Mouse (Mus musculus) embryonic facial prominence, embryonic 13.5 days (tissue): ENCODE data around the gene Cbl. TPM values are rescaled to one million over a fixed set of nuclear protein-coding genes. Genes with fewer than 3 reads are reported as not detected.

Experiments
- ATAC-seq: fragments of 200-750 bp; cut with Nextera tagmentation; 2 replicates; pipeline ENCODE4 v1.8.0; 2017; ENCODE audit warnings: low read depth; ENCODE audit not compliant: insufficient number of reproducible peaks, insufficient read depth, low FRiP score, low TSS enrichment
- H3K27ac ChIP-seq: fragments of 300-500 bp; sonication (generic); 2 replicates; pipeline ENCODE4 v1.5.1; 2015; ENCODE audit warnings: moderate library complexity, mild to moderate bottlenecking, inconsistent platforms
- H3K27me3 ChIP-seq: fragments of 300-500 bp; sonication (generic); 2 replicates; pipeline ENCODE4 v1.6.1; 2015; ENCODE audit warnings: mild to moderate bottlenecking, inconsistent platforms
- H3K36me3 ChIP-seq: fragments of 300-500 bp; sonication (generic); 2 replicates; pipeline ENCODE4 v1.6.1; 2015; ENCODE audit warnings: mild to moderate bottlenecking, inconsistent platforms
- H3K4me1 ChIP-seq: fragments of 300-500 bp; sonication (generic); 2 replicates; pipeline ENCODE4 v1.6.1; 2015; ENCODE audit warnings: inconsistent platforms
- H3K4me2 ChIP-seq: fragments of 300-500 bp; sonication (generic); 2 replicates; pipeline ENCODE4 v1.6.1; 2015; ENCODE audit warnings: moderate library complexity, mild to moderate bottlenecking, inconsistent platforms
- H3K4me3 ChIP-seq: fragments of 300-500 bp; sonication (generic); 2 replicates; pipeline ENCODE4 v1.5.1; 2015; ENCODE audit warnings: mild to moderate bottlenecking, inconsistent platforms
- H3K9ac ChIP-seq: fragments of 300-500 bp; sonication (generic); 2 replicates; pipeline ENCODE4 v1.6.1; 2015; ENCODE audit warnings: mild to moderate bottlenecking, inconsistent platforms
- H3K9me3 ChIP-seq: fragments of 300-500 bp; sonication (generic); 2 replicates; pipeline ENCODE4 v1.6.1; 2016; ENCODE audit warnings: inconsistent platforms
- WGBS: fragments of 180-500 bp; shearing (Covaris S2); methylation state at CpG from one replicate; pipeline ENCODE4 v1.1.7; 2015; ENCODE audit warnings: mixed read lengths; 5-methylcytosine and 5-hydroxymethylcytosine counted together
- polyA plus RNA-seq: library from polyadenylated mRNA; unstranded; fragments of >200 nt; fragmentation: Nextera tagmentation; extraction: Ambion mirVana; gene quantifications from 2 replicates; pipeline ENCODE4 v1.2.1, GENCODE M21; 2015

The Cbl gene
- 17.3 and 19.5 TPM in 2 replicates for polyA plus RNA-seq

DNA sequence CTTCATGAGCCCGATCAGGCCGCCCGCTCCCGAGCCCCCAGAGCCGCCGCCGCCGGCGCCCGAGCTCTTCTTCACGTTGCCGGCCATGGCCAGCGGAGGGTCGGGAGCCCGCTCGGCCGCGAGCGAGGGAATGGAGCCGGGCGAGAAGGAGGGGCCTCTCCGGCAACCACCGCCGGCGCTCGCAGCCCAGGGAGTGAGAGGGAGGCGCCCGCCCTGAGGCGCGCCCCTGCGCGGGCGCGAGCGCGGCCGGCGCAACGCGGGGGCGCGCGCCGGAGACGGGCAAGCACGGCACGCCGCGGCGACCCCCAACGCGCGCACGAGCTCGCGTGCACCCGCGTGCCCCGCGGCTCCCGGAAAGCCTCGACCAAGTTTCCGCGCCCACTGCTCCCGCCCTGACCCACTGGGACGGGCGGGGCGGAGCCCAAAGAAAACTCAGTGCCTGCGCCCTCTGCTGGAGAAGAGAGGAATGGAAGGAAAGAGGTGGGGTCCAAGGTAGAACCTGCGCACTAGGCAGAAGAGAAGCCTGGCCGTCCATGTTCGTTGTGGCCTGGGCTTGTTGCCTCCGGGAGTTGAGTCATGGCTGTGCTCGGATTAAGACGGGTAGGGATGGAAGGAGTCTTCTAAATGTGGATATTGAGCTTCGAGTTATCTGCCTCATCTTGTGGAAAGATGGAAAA lies at the start of gene Cbl:
Cbl (minus strand) TSS at position 248 of the 677 bp plus-strand sequence.
- WGBS: under 1% methylated on average over 73 of the region's 76 CpGs
- peak within 1 kb of the TSS; percentile 93 for H3K9ac ChIP-seq
- H3K9me3 ChIP-seq: no peaks in the 10 kb centered on the region
- peak within 1 kb of the TSS; percentile 97 for H3K27ac ChIP-seq
- peak within 1 kb of the TSS; percentile 75 for H3K4me2 ChIP-seq
- peak within 1 kb of the TSS; percentile 85 for H3K4me3 ChIP-seq
- H3K4me1 ChIP-seq: peaks cover 27% of the 10 kb centered on the region
- peak; percentile 94 for ATAC-seq
- H3K36me3 ChIP-seq: no peaks in the 10 kb centered on the region
- H3K27me3 ChIP-seq: no peaks in the 10 kb centered on the region

DNA sequence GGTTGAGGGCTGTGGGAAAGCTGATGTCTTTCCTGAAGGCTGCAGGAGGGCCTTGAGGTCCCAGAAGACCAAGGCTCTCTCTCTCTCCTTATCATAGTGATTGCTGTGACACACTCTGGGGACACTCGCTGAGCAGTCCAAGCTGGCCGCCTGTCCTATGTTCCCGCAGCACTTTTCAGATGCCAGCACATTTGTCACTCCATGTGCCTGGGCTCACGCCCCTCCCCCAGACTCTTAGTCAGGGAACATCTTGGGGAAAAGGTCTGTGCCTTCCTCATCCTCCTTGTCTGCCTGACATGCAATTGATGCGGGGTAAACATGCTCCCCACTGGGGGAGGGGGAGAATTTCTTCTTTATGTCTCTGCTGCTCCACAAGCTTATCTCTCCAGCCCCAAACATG lies 49.3 kb upstream of the Cbl start:
- no peak for ATAC-seq
- no peak overlapping the region for H3K27ac ChIP-seq
- peaks cover 25% of the 10 kb centered on the region for H3K27me3 ChIP-seq
- peaks cover 14% of the 10 kb centered on the region for H3K4me1 ChIP-seq
- H3K9me3 ChIP-seq: no peaks in the 10 kb centered on the region
- 73% methylated on average over 5 of the region's 5 CpGs for WGBS
- no peak overlapping the region for H3K4me3 ChIP-seq
- H3K4me2 ChIP-seq: no peak overlapping the region
- peaks cover 28% of the 10 kb centered on the region for H3K36me3 ChIP-seq
- H3K9ac ChIP-seq: no peak overlapping the region

DNA sequence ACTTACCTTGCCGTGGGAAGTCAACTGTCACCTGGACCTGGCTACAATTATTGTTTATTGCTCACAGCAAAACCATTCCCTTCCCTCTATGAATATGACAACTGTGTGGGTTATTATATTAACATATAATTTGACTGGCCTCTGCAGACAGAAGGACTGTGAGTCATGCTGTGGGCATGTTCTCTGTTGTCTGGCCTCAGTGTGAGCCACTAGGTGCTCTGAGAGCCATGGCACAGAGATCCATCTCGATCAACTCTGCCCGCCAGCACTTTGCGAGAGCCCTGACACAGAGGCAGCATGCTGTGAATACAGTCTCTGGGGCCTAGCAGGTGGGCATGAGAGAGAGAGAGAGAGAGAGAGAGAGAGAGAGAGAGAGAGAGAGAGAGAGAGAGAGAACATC lies 36.1 kb upstream of the Cbl start:
- peaks cover 15% of the 10 kb centered on the region for H3K4me1 ChIP-seq
- no peak for ATAC-seq
- 0 out of 2 replicates have a peak, but pooled peaks cover 3% of the 10 kb centered on the region for H3K27me3 ChIP-seq
- WGBS: 78% methylated on average over 4 of the region's 4 CpGs
- H3K27ac ChIP-seq: no peak overlapping the region
- H3K9ac ChIP-seq: no peak overlapping the region
- H3K36me3 ChIP-seq: peaks cover 1% of the 10 kb centered on the region; the same call in 1 of the 2 replicates
- H3K4me3 ChIP-seq: no peak overlapping the region
- H3K9me3 ChIP-seq: no peaks in the 10 kb centered on the region
- no peak overlapping the region for H3K4me2 ChIP-seq

DNA sequence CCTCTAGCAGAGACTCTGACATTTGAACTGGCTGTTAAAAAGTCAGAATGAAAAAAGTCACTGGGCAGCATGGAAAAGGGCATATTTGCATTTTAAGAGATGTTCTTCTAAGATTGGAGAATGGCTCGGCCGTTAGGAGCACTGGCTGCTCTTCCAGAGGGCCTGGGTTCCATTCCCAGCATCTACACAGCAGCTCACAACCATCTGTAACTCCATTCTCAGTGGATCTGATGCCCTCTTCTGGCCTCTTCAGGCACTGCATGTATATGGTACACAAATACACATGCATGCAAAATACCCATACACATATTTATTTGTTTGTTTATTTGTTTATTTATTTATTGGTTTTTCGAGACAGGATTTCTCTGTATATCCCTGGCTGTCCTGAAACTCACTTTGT lies 35.2 kb upstream of the Cbl start:
- WGBS: 79% methylated on average over 3 of the region's 3 CpGs
- H3K27ac ChIP-seq: no peak overlapping the region
- no peaks in the 10 kb centered on the region for H3K9me3 ChIP-seq
- H3K4me2 ChIP-seq: no peak overlapping the region
- ATAC-seq: no peak
- no peak overlapping the region for H3K9ac ChIP-seq
- H3K36me3 ChIP-seq: no peaks in the 10 kb centered on the region
- 0 out of 2 replicates have a peak, but pooled peaks cover 3% of the 10 kb centered on the region for H3K27me3 ChIP-seq
- peaks cover 15% of the 10 kb centered on the region for H3K4me1 ChIP-seq
- H3K4me3 ChIP-seq: no peak overlapping the region

DNA sequence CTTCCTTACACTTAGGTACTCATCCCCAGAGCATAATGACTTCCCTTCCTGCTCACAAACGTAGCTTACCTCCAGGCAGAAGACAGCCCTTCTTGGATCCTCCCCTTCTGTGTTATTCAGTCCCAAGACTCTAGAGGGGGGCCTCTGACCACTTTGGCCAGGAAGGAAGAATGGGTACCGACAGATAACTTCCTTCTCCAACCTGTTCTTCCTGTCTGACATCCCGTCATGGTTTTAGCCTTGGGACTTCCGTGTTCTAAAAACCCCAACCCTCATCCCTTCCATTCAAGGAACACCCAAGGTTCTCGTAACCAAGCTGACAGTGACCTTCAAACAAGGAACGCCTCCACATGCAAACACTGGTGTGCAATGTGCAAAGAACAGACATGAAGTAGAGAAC lies 34.6 kb upstream of the Cbl start, which contains the start of gene Nlrx1:
Nlrx1 (minus strand) TSS at position 168 of the 400 bp plus-strand sequence.
- Histone ChIP-seq H3K27me3 (0 out of 2 replicates have a peak, but pooled peaks cover under 1% of the 10 kb centered on the region), H3K4me3 (peak within 1 kb of the TSS; percentile 56), H3K4me2 (peak within 1 kb of the TSS; percentile 87), H3K9me3 (no peaks in the 10 kb centered on the region), H3K36me3 (peaks cover 5% of the 10 kb centered on the region), H3K27ac (peak within 1 kb of the TSS; percentile 84), H3K9ac (peak within 1 kb of the TSS; percentile 93), H3K4me1 (peaks cover 15% of the 10 kb centered on the region)
- WGBS: 71% methylated on average over 6 of the region's 6 CpGs
- ATAC-seq: no peak

DNA sequence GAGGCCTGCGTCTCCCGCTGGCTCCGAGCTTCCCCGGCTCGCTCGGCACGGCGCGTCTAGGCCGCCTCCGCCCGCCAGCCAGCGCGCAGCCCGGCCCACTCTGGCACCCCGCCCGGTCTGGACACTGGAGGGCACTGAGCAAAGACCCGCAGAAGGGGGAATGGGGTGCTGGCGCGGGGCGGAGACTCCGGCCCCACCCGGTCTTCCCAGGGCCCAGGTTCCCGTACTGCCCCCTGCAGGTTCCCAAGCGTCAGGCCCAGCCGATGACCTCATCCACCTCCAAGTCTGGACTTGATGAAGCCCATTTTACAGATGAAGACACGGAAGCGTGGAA lies 34.1 kb upstream of the Cbl start:
- 4% methylated on average over 28 of the region's 28 CpGs for WGBS
- ATAC-seq: peak; percentile 80
- peaks cover 7% of the 10 kb centered on the region for H3K36me3 ChIP-seq
- peak overlapping the region; percentile 84 for H3K27ac ChIP-seq
- H3K4me1 ChIP-seq: peaks cover 15% of the 10 kb centered on the region
- no peaks in the 10 kb centered on the region for H3K27me3 ChIP-seq
- H3K4me3 ChIP-seq: peak overlapping the region; percentile 56
- no peaks in the 10 kb centered on the region for H3K9me3 ChIP-seq
- peak overlapping the region; percentile 87 for H3K4me2 ChIP-seq
- peak overlapping the region; percentile 93 for H3K9ac ChIP-seq

DNA sequence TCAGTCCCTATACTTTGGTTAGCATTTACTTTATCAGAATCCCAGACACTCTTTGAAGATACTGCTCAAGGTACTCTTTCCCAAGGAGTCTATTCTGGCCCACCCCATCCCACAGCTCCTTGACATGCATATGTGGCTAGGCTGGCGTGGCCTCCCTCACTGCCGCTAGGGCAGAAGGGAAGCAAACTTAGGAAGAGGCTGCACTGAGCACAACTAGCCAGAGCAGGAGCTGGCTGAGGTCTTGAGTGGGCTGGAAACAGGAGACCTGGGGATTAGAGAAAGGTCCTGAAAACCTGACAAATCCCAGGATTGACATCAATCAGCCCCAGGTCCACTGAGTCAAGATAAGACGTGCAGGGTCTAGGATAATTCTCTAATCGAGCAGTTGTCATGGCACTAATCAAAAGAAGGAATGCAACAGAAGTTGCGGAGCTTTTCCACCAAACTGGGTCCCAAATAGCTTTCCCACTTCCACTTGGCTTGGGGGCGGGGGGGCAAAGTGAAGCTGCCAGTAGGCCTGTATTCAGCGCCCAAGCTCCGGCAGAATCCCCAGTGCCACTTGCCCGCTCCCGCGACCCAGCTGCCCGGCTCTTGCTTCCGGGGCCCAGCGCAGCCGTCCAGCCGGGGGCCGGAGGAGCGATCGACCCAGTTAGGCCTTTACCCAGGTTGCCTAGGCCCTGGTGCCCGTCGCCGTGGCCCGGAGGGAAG lies 33.6 kb upstream of the Cbl start:
- peaks cover 7% of the 10 kb centered on the region for H3K36me3 ChIP-seq
- WGBS: 8% methylated on average over 19 of the region's 23 CpGs
- H3K9ac ChIP-seq: peak overlapping the region; percentile 93
- H3K4me1 ChIP-seq: peaks cover 15% of the 10 kb centered on the region
- H3K4me3 ChIP-seq: peak overlapping the region; percentile 56
- ATAC-seq: no peak; the same call in 1 of the 2 replicates
- peak overlapping the region; percentile 87 for H3K4me2 ChIP-seq
- no peaks in the 10 kb centered on the region for H3K27me3 ChIP-seq
- peak overlapping the region; percentile 84 for H3K27ac ChIP-seq
- no peaks in the 10 kb centered on the region for H3K9me3 ChIP-seq

DNA sequence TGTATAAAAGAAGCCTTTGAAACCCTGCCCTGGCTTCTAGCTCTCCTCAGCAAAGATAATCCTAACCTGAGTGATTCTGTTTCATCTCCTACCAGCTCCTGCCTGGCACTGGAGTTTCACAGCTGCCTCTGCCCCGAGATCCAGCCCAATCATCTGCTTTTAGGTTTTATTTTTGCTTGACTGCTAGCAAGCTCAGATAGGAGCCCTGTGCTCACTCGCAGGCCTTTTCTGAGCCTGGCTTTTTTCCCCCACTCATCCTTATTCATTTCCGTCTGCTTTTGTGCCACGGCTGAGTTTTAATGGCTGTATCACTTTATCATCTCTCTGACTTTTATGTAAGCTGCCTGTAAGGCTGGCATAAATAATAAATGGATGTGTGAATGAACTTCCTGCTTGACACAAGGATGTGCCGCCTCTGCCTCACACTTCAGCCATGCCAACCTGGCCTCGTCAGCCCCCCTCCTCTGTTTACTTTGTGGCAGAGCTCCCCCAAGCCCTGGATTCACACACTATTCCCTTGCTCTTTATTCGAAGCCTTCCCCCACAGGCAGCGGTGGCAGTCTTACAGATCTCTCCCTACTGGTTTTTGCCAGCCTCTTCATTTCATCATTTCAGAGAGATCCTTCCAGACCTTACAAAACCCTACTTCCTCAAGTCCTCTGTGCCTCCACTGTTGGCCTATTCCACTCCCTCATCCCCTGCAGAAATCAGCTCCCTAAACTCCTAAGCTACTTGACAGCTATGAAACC lies 32.8 kb upstream of the Cbl start:
- ATAC-seq: no peak
- Histone ChIP-seq H3K27me3 (no peaks in the 10 kb centered on the region), H3K9me3 (no peaks in the 10 kb centered on the region), H3K36me3 (peaks cover 10% of the 10 kb centered on the region), H3K4me2 (peak overlapping the region; percentile 87), H3K9ac (peak overlapping the region; percentile 93), H3K27ac (peak overlapping the region; percentile 84), H3K4me1 (peaks cover 15% of the 10 kb centered on the region), H3K4me3 (peak overlapping the region; percentile 56)
- 70% methylated on average over 8 of the region's 8 CpGs for WGBS

DNA sequence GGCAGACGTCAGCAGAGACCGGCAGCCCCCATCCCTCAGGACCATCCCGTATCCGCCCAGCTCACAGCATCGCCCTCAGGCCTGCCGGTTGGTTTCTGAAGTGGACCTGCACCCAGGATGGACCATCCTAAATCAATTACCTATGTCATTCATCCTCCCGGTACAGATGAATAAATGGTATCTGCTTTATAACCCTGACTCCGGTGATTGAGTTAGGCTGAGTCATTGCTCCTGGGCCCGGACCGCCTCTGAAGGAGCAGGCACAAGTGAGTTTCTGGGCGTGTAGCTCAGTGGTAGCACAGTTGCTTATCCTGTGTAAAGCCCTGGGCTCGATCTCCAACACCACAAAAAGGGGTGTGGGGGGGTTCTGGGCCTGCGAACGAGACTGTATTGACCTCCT lies 27.5 kb upstream of the Cbl start:
- Histone ChIP-seq H3K27ac (no peak overlapping the region), H3K9ac (no peak overlapping the region), H3K36me3 (peaks cover 13% of the 10 kb centered on the region), H3K4me3 (no peak overlapping the region), H3K4me1 (no peaks in the 10 kb centered on the region), H3K4me2 (no peak overlapping the region), H3K27me3 (no peaks in the 10 kb centered on the region), H3K9me3 (no peaks in the 10 kb centered on the region)
- WGBS: 78% methylated on average over 14 of the region's 14 CpGs
- no peak for ATAC-seq

DNA sequence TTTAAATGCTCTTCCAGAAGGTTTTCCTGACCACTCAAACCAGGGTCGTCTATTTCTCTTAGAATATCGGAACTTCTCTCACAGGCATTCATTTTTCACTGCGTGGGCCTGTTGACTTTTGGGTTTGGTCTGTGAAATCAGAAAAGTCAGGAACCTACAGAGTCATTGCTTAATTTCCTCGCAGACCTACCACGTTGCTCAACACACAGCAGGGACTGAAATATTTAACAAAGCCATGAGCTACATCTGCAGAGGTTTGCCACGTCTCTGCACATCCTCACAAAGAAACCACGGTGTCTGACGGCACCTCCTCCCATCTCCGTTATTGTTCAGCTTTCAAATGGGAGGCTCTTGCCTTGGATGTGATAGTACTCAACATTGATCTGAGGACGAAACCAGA lies 25.2 kb upstream of the Cbl start:
- no peak overlapping the region for H3K9ac ChIP-seq
- peaks cover 20% of the 10 kb centered on the region for H3K36me3 ChIP-seq
- H3K4me1 ChIP-seq: peaks cover 19% of the 10 kb centered on the region
- no peaks in the 10 kb centered on the region for H3K9me3 ChIP-seq
- ATAC-seq: no peak
- no peaks in the 10 kb centered on the region for H3K27me3 ChIP-seq
- 85% methylated on average over 10 of the region's 10 CpGs for WGBS
- no peak overlapping the region for H3K27ac ChIP-seq
- H3K4me3 ChIP-seq: no peak overlapping the region
- H3K4me2 ChIP-seq: no peak overlapping the region

DNA sequence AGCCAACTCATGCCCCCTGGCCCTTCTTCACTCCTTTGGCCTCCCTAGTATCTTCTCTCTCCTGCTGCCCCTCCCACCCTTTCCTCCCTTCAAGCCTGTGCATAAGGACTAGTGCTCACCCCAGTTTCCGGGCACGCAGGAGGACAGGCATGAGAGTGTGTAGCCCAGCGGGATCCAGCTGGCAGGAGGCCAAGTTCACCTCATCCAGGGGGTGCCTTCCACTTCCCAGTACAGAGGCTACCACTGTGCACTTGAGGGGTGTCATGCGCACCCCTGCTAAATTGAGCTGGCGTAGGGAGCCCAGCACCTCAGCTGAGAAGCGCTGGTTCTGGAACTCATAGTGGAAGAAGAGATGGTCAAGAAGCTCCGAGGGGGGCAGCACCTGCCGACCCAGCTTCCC lies 22.4 kb upstream of the Cbl start:
- Histone ChIP-seq H3K9ac (no peak overlapping the region), H3K4me1 (peaks cover 30% of the 10 kb centered on the region), H3K4me2 (no peak overlapping the region), H3K27me3 (no peaks in the 10 kb centered on the region), H3K36me3 (peaks cover 10% of the 10 kb centered on the region; the same call in 1 of the 2 replicates), H3K27ac (no peak overlapping the region), H3K9me3 (no peaks in the 10 kb centered on the region), H3K4me3 (no peak overlapping the region)
- 87% methylated on average over 8 of the region's 8 CpGs for WGBS
- ATAC-seq: no peak
